Mouse (Mus musculus) testis, postnatal 14 days (tissue): ENCODE measurements around the gene Tut1.

Source experiments
- DNase-seq: peaks from one replicate; pipeline ENCODE4 v3.0.0; 2021; ENCODE audit warnings: low spot score

Gene Tut1

DNA sequence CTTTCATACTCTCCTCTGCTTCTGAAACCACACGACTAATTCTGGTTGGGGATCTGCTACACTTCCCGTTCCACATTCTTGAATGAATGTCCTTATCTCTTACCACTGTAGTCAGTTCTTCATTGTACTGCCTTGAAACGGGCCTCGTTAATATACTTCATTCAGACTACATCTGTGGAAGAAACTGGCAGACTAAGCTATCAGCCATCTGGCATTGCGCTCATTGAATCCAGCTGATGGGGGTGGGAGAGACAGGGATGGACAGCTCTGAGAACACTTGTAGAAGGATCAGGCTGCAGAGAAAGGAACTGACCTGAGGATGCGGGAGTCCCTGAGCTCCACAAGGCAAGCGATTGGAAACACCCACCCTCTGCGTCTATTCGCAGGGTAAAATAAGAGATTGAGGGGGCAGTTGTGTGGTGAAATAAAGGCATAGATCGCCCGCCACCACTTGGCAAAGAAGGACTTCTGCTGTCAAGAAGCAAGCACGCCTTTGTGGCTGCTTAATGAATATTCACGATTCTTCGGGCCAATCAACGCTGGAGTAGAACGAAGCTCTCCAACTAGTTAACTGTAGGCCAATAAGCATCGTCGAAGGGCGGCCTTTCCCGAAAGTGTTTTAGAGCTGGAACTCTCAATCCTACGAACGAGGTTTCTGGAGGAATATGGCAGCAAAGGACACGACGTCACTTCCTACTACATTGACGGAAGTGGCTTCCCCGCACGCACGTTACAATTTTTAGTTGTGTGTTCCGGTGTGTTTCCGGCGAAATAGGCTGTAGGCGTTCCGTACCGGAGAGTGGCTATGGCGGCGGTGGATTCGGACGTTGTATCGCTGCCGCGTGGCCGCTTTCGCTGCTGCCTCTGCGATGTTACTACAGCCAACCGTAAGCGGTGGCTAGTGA, at the start of gene Tut1:
TSS of gene Tut1 (plus strand) at position 713 of the 905 bp plus-strand sequence.
- DNase-seq: peak; percentile 90

DNA sequence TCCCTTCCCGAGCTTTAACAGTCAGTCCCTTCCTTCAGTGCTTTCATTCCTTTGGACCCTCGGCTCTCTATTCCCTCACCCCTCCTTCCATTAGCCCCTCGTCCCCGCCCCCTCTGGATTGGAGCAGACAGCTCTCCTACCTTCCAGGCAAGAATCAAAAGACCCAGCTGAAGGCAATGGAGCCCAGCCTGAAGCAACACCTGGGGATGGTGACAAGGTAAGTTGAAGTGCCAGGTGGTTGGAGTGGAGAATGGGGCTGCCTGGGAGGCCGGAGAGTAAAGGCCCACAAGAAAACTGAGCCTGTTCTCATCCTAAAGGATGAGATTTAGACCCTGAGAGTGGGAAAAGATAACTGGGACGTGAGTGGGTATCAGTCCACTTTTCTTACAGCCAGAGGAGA, 45.1 kb upstream of the Tut1 start:
- DNase-seq: no peak

DNA sequence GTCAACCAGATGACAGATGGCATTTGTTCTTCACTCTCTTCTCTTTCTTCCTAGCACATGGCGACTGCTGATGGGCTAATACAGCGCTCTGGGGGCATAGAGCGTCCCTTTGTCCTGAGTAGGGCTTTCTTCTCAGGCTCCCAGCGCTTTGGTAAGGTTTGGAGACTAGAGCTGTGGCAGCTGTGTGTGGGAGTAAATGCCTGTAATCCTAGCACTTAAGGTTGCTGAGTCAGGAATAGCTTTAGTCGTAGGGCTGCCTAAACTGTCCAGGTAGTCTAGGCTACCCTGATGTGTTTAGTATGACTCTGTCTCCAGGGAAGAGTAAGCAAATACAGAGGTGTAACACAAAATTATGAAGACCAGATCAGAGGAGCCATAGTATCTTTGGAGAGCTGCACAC, 41.8 kb upstream of the Tut1 start:
- DNase-seq: no peak

DNA sequence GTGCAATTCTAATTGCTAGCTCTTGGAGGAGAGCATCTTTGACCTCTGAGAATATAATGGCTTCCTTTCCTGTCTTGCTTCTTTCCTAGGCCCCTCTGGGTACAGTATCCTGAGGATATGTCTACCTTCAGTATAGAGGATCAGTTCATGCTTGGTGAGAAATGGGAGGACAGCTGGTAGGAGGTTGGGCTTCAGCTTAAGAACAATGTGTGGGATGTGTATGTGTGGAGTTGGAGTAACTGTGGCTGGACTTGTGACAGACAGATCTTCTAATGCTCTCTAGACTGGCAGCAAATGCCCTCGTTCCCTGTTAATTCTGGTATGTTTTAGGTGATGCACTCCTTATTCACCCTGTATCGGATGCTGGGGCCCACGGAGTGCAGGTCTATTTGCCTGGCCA, 39.4 kb upstream of the Tut1 start:
- DNase-seq: no peak

- DNase-seq: no peak
Observed at GRCm38 (mm10) chr19:8919000-8919399, 34.6 kb upstream of the Tut1 start.

DNA sequence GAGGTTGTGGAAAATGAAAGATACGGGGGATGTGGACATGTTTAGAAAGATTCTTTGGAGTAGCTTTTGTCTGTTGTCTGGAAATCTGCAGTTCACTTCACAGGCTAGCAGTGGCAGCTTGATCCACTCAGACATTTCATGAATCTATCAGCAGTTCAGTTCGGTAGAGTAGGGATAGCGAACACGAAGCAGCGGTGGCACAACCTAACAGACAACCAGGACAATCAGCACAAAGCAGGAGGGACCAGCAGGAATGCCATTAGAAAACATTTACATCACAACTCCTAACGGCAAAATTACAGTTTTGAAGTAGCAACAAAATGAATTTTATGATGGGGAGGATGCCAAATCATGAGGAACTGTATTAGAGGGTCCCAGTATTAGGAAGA, 34.0 kb upstream of the Tut1 start:
- no peak for DNase-seq

DNA sequence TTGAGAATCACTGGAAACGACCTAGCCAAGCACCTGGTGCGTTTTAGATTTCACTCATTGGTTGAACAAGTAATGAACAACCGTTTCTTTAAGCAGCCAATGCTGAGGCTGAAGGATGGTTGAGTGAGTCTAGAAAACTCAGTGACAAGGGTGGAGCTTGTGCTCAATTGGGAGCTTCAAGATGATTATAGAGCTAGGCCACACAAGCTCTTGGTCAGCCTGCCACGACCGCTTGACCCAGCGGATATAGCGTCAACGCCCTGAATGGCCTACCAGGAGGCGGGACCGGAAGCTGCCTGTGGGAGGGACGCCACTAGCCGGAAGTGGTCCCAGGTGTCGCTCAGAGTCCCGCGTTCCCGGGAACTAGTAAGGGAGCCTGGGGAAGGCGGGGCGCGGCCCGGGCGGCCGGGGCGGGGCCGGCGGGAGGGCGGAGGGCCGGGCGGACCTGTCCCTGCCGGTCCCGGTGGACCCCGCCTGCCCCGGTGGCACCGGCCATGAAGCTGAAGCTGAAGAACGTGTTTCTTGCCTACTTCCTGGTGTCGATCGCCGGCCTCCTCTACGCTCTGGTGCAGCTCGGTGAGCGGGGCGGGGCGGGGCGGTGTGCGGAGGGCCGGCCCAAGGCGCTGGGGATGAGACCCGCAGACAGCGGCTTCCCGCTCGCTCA, 33.4 kb upstream of the Tut1 start, which contains the start of gene B3gat3:
TSS of gene B3gat3 (plus strand) at position 302 of the 664 bp plus-strand sequence.
- DNase-seq: peak; percentile 93

- no peak for DNase-seq
Observed at GRCm38 (mm10) chr19:8920836-8921291, 32.8 kb upstream of the Tut1 start.

- DNase-seq: no peak
Observed at GRCm38 (mm10) chr19:8921741-8922140, 31.9 kb upstream of the Tut1 start.

GRCm38 (mm10) chr19:8926766-8927165, 26.9 kb upstream of the Tut1 start:
- no peak for DNase-seq

GRCm38 (mm10) chr19:8927891-8928525, 25.6 kb upstream of the Tut1 start:
- DNase-seq: no peak

DNA sequence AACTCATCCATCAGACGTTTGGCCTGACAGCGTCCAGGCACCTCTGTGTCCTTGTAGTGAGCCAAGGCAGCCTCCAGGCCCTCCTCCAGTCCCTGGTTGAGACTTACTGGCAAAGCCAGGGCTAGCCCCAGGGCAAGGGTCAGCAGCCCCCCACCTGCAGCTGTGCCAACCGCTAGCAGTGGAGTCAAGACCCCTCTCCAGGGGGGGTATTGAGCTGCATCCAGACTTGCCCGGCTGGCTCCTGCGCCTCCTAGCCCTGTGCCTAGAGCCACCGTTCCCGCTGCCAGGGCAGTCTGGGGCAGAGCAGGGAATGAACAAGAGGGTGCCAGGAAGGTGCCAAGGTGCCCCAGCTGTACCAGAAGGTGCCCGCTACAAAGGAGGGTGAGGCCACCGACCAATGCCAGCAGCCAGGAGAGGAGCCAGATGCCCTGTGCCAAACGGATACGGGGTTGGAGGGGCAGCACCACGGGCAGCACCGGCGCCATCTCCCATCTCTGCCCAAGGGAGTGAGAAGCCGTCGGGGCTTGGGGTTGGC, 24.9 kb upstream of the Tut1 start:
- no peak for DNase-seq

DNA sequence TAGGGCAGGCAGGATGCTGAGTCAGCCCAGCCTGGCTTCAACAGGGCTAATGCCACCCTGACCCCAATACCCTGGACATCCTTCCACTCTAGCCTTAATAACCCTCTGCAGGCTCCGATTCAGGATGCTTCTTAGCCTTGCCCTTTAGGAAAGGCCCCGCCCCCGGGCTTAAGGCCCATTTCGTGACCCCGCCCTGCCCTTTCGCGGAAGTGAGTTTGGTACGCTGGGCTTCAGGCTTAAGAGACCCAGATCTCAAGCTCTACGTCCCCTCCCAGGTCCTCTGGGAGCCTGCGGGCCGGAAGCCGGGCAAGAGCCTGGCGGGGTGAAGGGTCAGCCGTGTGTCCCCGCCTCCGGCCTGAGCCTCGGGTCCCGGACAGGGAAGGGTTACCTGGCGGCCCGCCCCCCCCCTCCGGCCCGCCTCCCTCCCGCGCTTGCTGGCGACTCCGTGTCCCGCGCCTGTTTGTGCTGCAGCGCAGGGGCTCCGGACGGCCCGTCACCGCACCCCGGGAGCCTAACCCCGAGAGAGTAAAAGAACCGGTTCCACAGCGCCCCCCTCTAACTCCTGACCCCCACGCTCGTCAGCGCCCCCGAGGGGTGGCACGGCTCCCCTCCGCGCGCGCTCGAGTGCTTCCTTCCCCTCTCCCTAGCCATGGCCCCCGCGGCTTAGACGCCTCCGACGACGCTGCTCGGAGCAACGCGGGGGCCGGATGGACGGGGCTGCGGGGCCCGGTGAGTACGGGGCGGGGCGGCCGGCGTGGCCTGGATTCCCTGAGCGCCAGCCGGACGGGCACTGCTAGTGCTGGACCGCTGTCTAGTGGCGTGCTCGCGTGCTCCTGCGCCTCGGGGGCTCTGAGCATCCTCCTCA, 24.2 kb upstream of the Tut1 start, which contains the start of the genes Rom1 and Eml3:
TSS of gene Rom1 (minus strand) at position 133 of the 865 bp plus-strand sequence.
TSS of gene Eml3 (plus strand) at position 329 of the 865 bp plus-strand sequence.
- DNase-seq: peak; percentile 82

- DNase-seq: no peak
Observed at GRCm38 (mm10) chr19:8930117-8930516, 23.5 kb upstream of the Tut1 start.

GRCm38 (mm10) chr19:8930771-8931170, 22.9 kb upstream of the Tut1 start:
- no peak for DNase-seq

- no peak for DNase-seq
Observed at GRCm38 (mm10) chr19:8936736-8937135, 16.9 kb upstream of the Tut1 start.

DNA sequence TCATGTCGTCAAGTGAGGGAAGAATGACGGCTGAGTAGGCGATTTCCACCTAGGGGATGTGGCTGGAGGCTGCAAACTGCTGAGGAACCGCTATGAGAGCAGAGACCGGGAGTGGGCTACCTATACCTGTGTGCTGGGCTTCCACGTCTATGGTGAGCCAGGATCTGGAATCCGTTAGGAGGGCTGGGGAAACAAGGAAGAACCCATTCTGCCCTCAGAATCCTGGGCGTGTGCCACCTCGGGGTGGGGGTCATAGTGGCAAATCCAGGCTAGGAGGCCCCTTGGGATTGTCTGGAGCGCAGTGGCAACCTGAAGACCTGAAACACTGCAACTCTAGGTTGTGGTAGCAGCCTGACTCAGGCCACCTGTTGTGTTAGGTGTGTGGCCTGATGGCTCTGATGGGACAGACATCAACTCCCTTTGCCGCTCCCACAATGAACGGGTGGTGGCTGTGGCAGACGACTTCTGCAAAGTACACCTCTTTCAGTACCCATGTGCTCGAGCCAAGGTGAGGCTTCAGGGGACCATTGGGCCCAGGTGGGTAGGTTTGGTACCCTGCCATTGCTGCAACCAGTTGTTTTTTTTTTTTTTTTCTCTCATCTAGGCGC, 13.0 kb upstream of the Tut1 start:
- no peak for DNase-seq

DNA sequence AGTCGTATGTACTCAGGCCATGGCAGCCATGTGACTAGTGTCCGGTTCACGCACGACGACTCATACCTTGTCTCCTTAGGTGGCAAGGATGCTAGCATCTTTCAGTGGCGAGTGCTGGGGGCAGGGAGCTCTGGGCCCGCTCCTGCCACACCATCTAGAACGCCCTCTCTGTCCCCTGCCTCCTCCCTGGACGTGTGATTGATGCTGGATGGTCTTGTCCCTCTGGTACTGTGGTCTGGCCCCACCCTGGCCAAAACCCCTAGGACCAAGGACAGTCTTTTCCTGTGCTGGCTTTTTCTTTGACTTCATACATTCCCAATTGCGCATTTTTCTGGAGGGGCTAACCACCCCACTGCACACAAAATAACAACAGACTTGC, 12.5 kb upstream of the Tut1 start:
- DNase-seq: no peak

- peak; percentile 94 for DNase-seq
Observed at GRCm38 (mm10) chr19:8941515-8942217, 12.0 kb upstream of the Tut1 start, which contains the start of gene Mta2. Mta2 (plus strand) TSS chr19:8941875.
